Mouse (Mus musculus) left cerebral cortex, adult 8-10 months (tissue): ENCODE measurements around the gene Nup43. TPM values are rescaled to one million over a fixed set of nuclear protein-coding genes. Genes with fewer than 3 reads are reported as not detected.

ENCODE experiments used
- DNase-seq, 2 experiments: peaks; one replicate each; pipeline ENCODE4 v3.0.0; 2022; ENCODE audit warnings: low spot score in 2 of 2
- total RNA-seq, 4 experiments: library from RNA; stranded (reverse); gene quantifications; 2 replicates each; pipeline ENCODE4 v1.2.4; 2022

Nup43 gene
- total RNA-seq, 4 experiments from 2014 or later = 6.3 to 7.3 (median 6.9) TPM

- no peak for DNase-seq
These were observed 14.9 kb downstream of the Nup43 start for GRCm38 (mm10) chr10:7682249-7682648.

- DNase-seq = no peak
These were observed 19.6 kb downstream of the Nup43 start for GRCm38 (mm10) chr10:7686902-7687301.

GRCm38 (mm10) chr10:7695286-7695685, 28.0 kb downstream of the Nup43 start:
- DNase-seq = no peak

GRCm38 (mm10) chr10:7700120-7700519, 32.8 kb downstream of the Nup43 start:
- no peak for DNase-seq

- no peak for DNase-seq
These were observed 35.3 kb downstream of the Nup43 start for GRCm38 (mm10) chr10:7702586-7702985.

- no peak for DNase-seq
These were observed 42.8 kb downstream of the Nup43 start for GRCm38 (mm10) chr10:7710121-7710520.

- no peak for DNase-seq
These were observed 45.2 kb downstream of the Nup43 start for GRCm38 (mm10) chr10:7712506-7712905.

- no peak for DNase-seq
These were observed 47.8 kb downstream of the Nup43 start for GRCm38 (mm10) chr10:7715056-7715455.

GRCm38 (mm10) chr10:7725751-7726500, 58.6 kb downstream of the Nup43 start, which contains the start of gene Katna1:
Gene Katna1 (plus strand): TSS chr10:7726000.
- DNase-seq = peak; percentile 71 to 83

- no peak for DNase-seq
These were observed 59.2 kb downstream of the Nup43 start for GRCm38 (mm10) chr10:7726501-7726812.

GRCm38 (mm10) chr10:7727011-7727410, 59.7 kb downstream of the Nup43 start:
- DNase-seq = no peak

Other genes with a start within 250 kb of the Nup43 start
- gene Ulbp1, start 193.9 kb upstream of the Nup43 start, total RNA-seq = under 1 TPM in 2 of 4 experiments, not detected in 2; 0.09 to 0.46 TPM
- 100 to 1,000 TPM; 133 to 153 (median 140) TPM for gene Lrp11, start 77.7 kb upstream of the Nup43 start, total RNA-seq
- 100 to 1,000 TPM; 193 to 200 (median 195) TPM for gene Pcmt1, start 13.6 kb downstream of the Nup43 start, total RNA-seq
- 10 to 100 TPM; 28.9 to 33.0 (median 31.6) TPM for gene Lats1, start 13.7 kb downstream of the Nup43 start, total RNA-seq
- 10 to 100 TPM; 13.7 to 15.5 (median 14.5) TPM for gene Katna1, start 58.5 kb downstream of the Nup43 start, total RNA-seq
- gene Ginm1, start 125.3 kb downstream of the Nup43 start, total RNA-seq = 10 to 100 TPM; 15.0 to 24.4 (median 17.5) TPM
- 10 to 100 TPM; 28.9 to 31.2 (median 29.8) TPM for gene Ppil4, start 125.4 kb downstream of the Nup43 start, total RNA-seq
- gene Zc3h12d, start 165.0 kb downstream of the Nup43 start, total RNA-seq = under 1 TPM in 3 of 4 experiments, not detected in 1; 0.12 to 0.25 (median 0.23) TPM